Mouse (Mus musculus) right cerebral cortex, adult 2 months (tissue): Measurements from ENCODE around the gene Synrg.
A peak's percentile ranks its signal among the peaks of the same experiment; 100 is the strongest.

Experiments
- DNase-seq, 2 experiments: peaks; one replicate each; pipeline ENCODE4 v3.0.0; 2021 to 2022; ENCODE audit warnings: low spot score in 2 of 2

The Synrg gene

GRCm38 (mm10) chr11:84040621-84041020, 76.4 kb downstream of the Synrg start:
- DNase-seq = no peak

DNA sequence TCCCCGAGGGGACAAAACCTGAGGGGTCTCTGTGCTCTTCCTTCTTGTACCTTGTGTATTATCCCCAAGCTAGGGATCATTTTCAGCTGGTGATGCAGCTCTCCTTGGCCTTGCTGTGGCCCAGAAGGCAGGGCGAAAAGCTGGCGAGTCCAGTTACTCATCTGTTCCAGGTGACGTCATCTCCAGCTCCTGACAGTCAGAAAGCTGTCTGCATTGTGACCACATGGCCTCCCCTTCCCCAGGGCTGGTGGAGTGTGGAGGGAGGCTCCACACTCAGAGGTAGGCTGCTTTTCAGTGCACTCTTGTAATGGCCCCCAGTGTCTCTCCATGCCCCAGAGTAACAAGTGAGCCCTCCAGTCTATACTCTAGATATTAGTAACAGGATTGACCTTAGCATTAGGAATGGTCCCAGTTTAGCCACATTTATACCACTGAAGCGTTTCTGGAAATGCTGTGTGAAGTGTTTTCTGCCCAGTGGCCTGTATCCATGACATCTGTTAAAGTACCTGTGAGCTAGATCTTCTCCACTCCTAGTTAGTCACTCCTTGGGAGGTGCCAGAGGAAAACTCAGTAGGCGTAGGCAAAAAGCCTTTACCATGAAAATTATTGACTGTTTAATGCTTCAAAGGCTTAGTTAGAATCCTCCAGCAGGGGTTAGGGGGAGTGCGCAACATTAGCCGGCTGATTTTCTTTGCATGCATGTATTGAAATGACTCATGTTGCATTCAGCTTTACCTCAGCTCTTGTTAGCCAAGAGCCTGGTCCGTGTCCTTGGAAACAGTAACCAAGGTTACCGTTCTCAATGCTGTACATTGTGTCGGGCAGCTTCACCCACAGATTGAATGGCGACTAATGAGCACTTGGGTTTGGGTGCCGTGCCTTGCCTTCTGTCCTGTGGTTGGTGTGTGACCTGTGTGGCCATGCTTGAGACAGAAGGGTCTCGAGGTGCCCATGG, 78.9 kb downstream of the Synrg start:
- DNase-seq = peak; percentile 67 to 83

DNA sequence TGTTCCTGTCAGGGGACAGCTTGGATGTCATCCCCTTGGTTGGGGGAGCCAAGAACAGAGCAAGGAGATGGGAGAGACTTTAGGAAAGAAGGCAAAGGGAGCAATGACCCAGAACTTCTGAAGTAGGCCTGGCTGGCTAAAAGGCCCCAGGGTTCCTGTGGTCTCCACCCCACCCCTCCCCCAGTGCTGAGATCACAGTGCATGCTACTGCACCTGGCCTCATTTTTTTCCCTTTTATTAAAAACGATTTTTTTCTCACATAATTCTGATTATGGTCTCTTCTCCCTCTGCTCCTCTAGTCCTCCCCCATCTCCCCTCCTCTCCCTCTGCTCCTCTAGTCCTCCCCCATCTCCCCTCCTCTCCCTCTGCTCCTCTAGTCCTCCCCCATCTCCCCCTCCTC, 80.8 kb downstream of the Synrg start:
- DNase-seq = no peak

DNA sequence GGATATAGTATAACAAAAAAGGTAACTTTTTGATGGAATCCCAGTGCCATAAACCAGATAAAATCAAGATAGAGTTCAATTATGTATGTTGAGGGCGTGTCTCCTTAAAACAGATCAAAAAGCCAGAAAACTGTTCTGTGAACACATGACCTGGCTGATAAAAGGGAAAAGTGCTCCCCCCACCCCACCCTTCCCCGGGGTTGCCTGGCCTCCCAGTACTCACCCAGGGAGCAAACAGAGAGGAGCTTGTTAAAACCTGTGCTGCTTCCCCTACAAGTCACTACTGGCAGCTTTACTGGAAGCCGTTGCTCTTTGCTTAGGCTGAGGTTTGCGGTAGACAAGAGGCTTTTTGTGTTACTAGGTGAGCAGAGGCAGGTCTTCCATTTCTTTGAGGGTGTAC, 83.0 kb downstream of the Synrg start:
- DNase-seq = no peak

DNA sequence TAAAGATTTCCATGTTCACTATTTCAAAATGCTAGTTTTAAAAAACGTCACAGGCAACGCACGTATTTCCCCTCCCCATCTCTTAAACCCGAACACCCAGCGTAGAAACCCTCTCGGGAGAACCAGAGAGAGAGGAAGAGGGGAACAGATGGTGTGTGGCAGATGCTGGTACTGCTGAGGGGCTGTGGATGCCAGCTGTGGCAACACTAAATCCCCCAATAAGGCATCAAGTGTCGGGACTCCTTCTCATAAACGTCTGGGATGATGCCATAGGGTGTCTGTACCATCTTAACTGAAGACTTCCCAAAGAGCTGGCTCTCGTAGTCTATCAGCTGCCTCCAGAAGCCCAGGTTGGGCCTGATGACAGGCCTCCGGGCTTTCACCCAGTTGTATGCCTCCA, 84.2 kb downstream of the Synrg start:
- DNase-seq = peak in 1 of 2 experiments; percentile 32

GRCm38 (mm10) chr11:84053055-84053454, 88.8 kb downstream of the Synrg start:
- no peak for DNase-seq

DNA sequence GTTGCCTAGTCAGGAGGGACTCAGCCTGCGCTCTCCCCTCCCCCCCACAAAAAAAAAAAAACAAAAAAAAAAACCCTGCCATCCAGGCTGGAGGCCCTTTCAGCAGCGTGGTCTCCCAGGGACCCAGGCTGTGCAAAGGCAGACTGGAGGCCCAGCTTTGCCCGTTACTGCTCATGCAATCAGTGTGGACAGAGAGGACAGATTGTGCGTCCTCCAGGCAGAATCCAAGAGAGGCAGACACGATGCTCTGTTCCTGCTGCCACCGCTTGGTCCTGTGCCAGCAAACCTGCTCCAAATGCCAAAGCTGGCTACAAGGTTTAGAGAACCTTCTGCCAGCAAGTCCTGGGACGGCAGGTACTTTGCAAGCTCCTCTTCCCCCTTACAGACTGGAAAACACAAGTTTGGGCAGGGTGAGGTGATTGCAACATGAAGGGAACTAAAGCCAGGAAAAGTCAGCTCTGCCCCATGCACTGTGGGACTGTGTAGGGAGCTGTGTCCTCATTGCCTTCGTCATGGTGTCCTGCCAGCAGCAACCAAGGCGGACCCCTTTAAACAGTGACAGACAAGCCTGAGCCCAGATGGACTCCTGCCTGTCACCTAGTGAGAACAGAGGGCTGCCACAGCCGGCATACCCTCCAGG, 89.4 kb downstream of the Synrg start:
- peak in 1 of 2 experiments; percentile 57 for DNase-seq

GRCm38 (mm10) chr11:84057418-84057817, 93.2 kb downstream of the Synrg start:
- no peak for DNase-seq

GRCm38 (mm10) chr11:84059784-84060183, 95.6 kb downstream of the Synrg start:
- DNase-seq = no peak

GRCm38 (mm10) chr11:84060635-84061034, 96.4 kb downstream of the Synrg start:
- DNase-seq = no peak

DNA sequence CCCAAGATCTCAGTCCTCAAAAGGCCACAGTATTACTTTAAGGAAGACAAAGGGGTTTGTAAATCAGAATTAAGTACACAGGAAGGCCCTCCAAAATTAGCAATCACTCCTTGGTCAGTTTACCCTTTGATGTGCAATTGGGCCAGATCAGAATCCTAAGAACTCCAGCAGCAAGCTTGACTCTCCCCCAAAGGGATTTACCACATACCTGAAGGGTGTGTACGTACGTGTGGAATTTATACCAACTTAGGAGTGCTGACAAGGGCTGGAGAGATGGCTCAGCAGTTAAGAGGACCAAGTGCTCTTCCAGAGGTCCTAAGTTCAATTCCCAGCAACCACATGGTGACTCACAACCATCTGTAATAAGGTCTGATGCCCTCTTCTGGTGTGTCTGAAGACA, 97.7 kb downstream of the Synrg start:
- DNase-seq = no peak

GRCm38 (mm10) chr11:84062805-84063204, 98.6 kb downstream of the Synrg start:
- no peak for DNase-seq

DNA sequence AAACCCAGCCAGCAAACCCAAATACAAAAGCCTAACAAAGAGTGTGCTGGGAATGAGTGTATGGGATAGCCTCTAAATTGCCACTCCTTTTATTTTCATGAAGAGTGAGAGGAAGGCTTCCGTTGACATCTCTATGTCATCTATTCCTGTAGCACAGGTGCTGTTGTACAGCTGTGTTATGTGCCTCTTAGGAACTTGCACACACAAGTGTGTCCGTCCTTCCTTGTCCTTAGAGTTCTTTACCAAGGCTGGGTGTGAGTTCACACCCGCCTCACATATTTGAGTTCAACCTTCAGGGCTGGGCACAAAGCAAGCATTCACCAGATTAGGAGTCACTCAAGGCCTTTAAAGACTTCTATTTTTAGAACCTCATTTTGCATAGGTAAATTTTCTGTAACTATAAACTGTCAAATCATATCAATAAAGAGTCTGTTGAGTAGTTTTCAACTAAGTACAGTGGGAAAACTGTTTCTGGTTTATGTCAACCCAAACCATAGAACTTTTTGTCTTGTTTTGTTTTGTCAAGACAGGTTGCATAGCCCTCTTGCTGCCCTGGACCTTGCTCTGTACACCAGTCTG, 99.5 kb downstream of the Synrg start:
- DNase-seq = no peak

- DNase-seq = peak in 1 of 2 experiments; percentile 42
Measured at GRCm38 (mm10) chr11:84066071-84066481, 101.8 kb downstream of the Synrg start.

DNA sequence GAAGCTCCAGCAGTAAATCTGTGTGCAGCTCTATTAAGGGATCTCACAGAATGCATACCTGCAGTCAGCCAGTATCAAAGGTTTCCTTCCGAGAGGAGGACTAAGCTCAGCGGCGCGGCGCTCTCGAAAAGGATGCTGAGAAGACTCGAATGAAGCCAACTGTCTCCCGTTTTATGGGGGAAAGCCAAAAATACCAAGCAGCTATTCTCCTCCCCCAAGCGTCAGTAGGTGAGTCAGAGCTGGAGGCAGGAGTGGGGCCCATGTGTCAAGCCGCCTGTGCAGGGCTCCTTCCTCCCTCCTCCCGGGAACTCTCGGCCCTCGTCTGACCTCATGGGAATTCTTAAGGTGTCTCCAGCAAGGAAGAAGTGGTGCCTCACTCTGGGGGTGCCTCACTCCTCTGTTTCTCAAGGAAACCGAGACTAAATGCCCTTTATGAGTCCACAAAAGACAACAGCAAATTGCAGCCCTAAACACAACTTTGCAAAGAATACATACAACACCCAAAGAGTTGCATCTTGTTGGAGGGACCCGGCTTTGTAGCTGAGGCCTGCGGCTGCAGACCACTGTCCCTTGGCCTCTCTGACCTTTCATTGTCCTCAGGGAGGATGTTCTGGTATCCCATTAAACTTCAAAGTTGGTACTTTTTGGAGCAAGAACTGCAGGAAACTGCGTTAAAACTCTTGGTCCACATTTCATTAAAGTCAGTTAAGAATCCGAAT, 102.9 kb downstream of the Synrg start:
- DNase-seq = peak; percentile 77 to 82

GRCm38 (mm10) chr11:84067720-84068190, 103.5 kb downstream of the Synrg start:
- peak in 1 of 2 experiments; percentile 53 for DNase-seq

DNA sequence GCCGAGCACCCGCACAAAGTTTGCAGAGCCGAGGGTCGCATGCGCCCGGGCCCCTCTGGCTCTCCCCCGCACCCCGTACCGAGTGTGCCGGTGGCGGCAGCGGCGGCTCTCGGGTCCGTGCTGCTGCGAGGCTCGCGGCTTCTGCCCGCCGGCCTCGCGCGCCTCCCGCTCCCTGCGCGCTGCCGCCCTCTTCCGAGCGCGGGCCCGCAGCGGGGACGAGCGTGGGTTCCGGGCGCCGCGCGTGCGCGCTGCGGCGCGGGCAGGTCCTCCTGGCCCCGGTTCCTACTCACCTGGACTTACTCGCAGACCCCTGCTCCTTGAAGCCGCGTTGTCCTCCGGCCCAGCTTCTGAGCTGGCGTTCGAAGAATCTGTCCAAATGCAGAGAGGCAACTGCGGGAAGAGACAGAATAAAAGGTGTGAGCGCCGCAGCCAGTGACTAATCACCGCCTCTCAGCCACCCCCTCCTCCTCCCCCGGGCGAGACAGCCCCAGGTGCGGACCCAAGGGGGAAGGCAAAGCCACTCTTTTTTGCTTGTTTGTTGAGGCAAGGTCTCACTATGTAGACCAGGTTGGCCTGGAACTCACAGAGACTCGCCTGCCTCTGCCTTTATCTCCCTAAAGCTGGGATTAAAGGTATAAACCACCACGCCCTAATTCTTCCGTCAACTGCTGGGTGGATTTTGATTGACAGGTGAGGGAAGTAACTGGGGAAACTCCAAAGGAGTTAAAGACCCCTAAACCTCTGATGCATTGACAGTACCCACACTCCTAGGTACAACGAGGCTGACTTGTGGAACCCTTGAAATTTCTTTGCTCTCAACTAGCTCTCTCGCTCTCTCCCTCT, 104.2 kb downstream of the Synrg start:
- DNase-seq = peak; percentile 65 to 66

GRCm38 (mm10) chr11:84069034-84069370, 104.8 kb downstream of the Synrg start, which contains the start of gene Dusp14:
Dusp14 (minus strand) TSS chr11:84069261.
- DNase-seq = peak in 1 of 2 experiments; percentile 34

GRCm38 (mm10) chr11:84072904-84073651, 108.8 kb downstream of the Synrg start:
- peak; percentile 75 to 79 for DNase-seq
